Mouse (Mus musculus) mature B cell (primary cell): Measurements from ENCODE around the gene Sord.
"Not testable (repeated sequence)": the region's sequence is repeated elsewhere in the genome, so short reads cannot be mapped to it uniquely, and the experiment has no call there.

ENCODE experiments used
- in situ Hi-C: fragments of 300-500 bp; cut with MboI; formaldehyde crosslinking; loops from 2 replicates; pipeline ENCODE4 v1.14.3; 2019

The Sord gene

DNA sequence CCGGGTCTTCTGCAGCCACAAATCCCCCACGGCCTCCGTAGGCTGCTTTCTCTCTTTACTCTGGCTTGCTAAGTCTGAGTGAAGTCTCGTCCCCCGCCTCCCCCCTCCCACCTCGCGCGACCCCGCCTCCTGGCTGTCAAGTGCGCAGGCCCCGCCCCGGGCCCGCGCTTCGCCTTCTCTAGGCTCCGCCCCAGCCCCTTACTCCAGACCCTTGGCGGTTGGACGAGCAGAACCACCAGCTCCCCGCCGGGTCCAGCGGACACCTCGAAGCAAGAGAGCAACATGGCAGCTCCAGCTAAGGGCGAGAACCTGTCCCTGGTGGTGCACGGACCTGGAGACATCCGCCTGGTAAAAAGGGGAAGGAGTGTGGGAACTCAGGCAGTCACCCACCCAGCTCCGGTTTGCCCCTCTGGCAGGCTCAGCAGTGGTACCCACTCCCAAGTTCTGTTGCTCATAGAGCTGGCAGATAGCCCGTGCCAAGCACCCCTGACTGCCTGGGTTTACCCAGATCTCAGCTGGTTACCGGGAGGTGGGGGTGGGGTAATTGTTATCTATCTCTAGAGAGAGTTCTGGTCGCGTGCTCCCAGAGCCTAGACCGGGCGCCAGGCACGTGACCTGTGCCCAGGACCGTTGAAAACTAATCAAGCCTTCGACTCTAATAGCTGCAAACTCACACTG, at the start of gene Sord:
Sord (plus strand) TSS at position 139 of the 678 bp plus-strand sequence.
- in situ Hi-C loops = no loop called here

DNA sequence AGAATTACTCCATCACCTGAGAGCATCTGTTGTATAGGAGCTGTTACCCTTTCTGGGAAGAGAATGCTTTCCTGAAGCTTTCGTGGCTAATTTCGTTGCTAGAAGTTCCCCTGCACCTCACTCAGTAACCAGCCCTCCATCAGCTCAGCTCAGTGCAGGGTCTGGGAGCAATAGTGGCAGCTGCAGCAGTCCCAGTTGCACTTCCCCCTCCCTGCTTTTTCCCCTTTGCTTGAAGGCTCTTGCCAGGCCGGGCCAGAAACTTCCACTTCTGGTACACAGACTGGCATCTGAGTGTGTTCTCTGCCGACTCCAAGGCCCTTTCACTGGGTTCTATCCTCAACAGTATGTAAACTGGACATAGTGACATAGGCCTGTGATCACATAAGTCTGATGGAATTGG, 49.5 kb upstream of the Sord start:
- in situ Hi-C loops = no loop called here

DNA sequence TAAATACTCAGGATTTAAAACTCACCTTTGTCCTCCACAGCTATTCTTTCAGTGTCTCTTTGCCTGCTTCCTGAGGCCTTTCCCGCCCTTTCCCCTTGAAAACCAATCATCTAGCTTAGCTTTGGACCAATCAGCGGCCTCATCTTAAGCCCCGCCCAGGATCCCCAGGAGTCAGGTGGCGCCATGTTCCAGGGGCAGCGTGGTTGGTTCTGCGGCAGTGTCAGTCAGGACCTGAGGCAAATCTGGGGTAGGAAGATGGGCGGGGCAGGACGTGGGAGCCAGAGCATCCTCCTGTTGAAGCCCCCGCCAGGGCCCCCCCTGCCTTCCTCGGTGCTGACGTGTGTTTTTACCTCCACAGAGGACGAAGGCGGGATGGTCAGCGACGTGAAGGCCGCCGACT, 48.4 kb upstream of the Sord start, which contains the start of the genes Patl2 and Terb2:
Patl2 (minus strand) TSS at position 84 of the 400 bp plus-strand sequence.
Terb2 (plus strand) TSS at position 167 of the 400 bp plus-strand sequence.
- in situ Hi-C loops = no loop called here

DNA sequence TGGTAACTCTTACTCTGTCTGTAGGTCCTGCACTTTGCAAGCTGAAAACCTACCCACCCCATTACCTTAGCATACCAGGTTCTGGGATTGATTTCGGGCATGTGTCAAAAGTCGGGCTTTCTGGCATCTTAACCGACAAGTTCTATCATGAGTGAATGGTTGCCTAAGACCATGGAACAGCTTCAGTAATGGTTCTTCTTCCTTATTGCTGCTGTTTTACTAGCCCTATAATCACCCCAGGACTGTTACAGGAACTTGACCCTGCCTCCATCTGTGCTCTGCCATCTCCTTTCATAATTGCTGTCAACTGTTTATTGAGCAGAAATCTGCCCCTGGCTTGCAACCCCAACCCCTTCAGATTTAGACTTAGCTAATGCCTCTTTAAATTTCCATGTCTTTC, 47.8 kb upstream of the Sord start:
- in situ Hi-C loops = no loop called here

DNA sequence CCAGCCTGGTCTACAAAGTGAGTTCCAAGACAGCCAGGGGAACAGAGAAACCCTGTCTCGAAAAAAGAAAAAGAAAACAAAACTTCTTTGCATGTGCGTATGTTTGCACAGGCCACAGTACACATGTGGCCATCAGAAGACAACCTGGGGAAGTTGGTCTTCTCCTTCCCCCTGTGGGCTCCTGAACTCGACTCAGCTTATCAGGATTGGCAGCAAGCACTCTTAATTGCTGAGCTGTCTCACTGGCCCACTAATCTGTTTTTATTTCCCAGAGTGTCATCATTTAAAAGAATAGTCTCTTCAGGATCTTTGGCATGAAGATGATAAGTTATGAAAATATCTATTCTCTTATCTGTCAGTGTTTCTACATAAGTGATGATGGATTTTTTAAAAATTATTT, 42.7 kb upstream of the Sord start:
- in situ Hi-C loops = no loop called here

DNA sequence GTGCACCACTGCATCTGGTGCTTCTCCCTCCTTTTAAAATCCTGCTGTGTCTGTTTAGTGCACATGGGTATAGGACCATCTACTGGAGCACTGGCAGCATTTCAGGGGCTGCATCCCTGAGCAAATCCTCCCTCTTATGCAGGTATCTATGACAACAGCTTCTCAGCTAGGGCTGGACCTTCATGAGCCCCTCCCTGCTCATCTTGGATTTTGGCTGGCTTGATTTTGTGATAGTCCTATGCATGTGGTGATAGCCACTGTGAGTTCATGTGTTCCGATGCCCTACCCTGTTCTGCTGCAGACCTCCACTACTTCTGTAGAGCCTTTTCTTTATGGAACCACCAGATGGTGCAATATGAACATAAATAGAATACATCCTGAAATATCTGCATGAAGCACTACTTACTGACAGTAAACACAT, 40.0 kb upstream of the Sord start:
- in situ Hi-C loops = no loop called here

DNA sequence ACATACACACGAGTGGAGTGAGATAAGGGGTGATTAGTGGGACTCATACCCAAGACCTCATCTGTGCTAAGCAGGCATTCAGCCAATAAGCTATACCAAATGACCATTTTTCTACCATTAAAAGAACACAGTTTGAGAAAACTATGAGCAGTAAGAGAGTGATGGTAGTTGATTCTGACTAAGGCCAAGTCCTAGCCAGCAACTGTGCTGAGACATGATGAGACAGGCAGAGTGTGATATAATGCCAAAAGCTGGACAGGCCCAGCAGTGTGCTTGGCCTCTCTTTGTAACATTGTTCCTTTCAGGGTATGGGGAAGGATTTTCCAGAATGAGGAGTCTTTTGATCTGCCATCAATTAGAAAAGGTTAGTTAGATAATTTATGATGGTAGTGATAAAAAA, 33.0 kb upstream of the Sord start:
- in situ Hi-C loops = no loop called here

DNA sequence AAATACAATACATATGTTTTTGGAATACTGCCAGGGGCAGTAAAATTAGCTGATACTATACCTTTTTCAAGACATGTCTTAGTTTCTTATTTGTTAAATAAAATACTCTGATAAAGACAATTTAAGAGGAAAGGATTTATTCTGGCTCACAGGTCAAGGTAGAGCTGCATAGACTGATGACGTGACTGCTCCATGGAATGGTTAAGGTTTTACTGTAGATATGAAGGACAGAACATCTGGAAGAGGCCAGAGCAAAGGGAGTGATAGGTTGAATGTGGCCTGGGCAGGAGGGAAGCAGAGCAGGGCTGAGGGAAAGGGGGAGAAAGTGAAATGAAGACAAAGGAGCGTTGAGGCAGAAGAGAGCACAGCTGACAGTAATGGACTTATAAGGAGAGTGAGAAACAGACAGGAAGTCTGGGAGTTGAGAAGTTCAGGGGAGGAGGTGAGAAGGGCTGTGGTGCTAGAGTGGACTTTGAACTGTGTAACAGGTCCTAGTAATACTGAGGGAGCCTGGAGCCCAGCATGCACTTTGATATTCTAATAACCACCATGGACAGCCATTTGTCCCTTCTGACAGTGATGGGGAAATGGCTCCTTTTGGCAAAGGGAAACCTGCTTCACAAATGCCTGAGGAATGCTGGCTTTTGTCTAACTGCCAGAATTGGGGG, 28.0 kb upstream of the Sord start:
- in situ Hi-C loops = no loop called here

DNA sequence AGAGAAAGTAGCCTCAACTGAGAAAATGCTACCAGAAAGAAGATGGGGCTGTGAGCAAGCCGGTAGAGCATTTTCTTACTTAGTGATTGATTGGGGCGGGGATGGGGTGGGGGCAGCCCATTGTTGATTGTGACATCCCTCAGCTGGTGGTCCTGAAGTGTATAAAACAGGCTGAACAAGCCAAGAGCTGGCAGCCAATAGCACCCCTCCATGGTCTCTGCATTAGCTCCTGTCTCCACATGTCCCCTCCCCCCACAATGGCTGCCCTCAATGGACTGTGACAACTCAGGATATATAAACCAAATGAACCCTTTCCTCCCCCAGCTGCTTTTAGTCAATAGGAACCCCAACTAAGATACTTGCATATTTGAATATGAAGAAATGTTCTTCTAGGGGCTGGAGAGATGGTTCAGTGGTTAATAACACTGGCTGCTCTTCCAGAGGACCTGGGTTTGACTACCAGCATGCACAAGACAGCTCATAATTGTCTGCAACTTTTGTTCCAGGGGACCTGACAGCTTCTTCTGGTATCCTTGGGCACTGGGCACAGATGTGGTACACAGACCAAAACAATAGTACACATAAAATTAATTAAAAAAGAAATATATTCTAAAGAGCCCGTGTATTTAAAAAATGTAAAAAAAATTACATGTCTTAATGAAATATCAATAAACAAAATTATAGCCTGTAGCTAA, 23.9 kb upstream of the Sord start:
- in situ Hi-C loops = no loop called here

DNA sequence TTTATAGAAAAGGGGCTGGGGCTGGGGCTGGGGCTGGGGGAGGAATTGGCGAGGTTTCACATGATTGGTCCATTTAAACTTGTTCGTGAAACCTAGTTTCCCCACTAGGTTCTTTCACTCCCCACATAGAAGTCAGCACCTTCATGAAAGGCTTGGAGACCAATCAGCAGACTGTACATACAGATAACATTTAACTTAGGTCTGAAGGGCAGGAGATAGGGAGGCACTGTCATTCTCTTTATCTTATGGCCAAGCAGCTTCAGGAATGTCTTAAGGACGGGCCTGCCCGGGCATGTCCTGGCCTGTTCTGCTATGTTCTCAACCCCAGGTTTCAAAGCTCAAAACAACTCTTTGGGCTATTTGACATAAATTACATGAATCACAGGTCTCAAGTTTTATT, 17.5 kb upstream of the Sord start:
- in situ Hi-C loops = not testable (repeated sequence)

DNA sequence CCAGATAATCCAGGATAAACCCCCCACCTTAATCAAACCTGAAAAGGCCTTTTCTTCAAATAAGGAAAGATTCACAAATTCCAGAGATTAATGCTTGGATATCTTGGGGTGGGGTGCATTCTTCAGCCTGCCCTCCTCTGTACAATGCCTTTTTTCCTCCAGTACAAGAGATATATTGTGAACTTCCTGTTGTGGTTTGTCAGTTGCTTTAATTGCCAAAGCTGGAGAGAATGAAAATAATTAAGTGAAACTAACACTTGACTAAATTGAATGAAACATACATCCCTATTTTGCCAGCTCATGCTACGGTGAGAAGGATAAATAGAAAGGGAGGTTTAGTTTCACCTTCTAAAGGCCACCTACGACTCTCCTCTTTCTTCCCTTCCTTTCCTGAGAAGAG, 16.3 kb upstream of the Sord start:
- in situ Hi-C loops = no loop called here

DNA sequence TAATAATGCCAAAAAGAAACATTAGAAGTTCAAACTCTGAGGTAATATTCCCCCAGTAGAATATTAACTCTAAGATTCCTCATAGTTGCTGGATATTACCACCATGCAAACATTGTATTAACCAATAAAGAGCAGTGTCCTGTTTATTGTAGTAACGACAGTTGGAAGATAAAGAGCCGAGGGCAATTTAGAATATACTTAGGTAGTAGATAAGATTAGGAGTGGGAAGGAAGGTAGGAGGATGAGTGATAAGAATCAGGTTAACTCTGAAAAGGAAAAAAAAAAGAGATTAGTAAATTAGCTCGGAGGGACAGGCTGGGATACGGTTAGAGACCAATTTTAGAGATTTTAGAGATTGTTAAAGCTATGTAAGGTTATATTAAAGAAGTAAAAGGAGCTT, 13.2 kb upstream of the Sord start:
- in situ Hi-C loops = no loop called here

DNA sequence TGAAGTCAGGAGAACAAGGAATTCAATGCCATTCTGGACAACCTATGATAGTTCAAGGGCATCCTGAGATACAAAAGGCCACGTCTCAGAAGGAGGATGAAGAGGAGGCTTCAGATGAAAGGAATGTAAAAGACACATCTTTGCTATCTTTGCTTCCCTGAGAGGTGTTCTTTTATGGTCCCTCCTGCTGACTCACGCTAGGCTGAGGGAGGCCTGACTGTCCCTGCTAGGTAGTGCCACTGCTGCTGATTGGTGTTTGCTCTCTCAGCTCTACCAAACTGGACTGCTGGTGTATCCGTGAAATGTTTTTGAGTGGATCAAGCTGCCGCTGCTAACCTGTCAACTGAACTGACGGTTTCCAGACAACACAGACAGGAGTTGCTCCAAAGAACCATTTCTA, 12.8 kb upstream of the Sord start:
- in situ Hi-C loops = no loop called here

DNA sequence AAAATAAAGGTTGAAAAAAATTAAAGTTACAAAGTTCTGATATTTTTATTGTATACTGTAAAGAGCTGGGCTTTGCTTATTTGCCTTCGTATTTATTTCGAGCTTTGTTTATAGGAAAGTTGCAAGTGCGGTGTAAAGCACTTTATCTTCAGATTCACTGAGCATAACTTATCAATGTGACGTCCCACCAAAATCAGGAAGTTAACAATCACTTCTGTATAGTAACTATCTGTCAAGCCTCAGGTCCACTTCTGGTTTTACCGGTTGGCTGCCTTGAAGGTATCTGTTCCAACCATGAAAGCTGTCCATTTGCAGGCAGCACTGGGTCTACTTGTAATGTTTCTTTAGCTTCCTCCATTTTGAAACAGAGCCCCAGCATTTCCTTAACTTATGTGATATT, 12.3 kb upstream of the Sord start:
- in situ Hi-C loops = no loop called here

DNA sequence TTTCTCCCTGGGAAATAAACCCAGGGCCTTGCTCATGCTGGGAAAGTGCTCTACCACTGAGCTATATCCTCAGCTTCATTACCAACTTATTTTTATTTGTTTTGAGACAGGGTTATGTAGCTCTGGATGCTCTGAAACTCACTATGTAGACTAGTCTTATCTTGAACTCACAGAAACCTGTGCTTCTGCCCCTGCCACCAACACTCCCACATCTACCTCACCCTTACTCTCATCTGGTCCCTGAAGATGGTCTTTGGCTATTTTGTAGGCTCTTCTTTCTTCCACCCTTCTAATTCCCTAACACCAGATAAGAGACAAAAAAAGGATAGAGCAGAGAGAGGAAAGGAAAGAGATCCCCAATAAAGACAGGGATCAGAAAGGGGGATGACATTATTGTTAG, 10.9 kb upstream of the Sord start:
- in situ Hi-C loops = no loop called here

DNA sequence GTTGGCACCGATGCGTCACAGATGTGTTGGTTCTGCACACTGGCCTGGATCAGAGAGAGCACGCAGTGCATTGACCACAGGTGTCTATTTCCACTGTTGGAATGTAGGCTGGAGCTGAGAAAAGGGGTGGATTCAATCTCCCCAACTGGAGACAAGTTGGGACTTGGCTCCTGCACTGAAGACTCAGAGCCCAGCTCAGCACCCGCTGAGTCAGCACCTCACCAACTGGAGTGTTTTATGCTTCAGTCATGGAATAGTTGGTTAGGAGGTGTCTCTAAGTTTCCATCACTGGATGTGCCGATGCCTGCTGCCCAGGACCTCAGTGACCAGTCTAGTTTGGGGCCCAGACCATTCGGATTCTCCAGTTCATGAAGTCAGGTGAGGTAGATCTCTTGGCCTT, 4.2 kb upstream of the Sord start:
- in situ Hi-C loops = no loop called here

DNA sequence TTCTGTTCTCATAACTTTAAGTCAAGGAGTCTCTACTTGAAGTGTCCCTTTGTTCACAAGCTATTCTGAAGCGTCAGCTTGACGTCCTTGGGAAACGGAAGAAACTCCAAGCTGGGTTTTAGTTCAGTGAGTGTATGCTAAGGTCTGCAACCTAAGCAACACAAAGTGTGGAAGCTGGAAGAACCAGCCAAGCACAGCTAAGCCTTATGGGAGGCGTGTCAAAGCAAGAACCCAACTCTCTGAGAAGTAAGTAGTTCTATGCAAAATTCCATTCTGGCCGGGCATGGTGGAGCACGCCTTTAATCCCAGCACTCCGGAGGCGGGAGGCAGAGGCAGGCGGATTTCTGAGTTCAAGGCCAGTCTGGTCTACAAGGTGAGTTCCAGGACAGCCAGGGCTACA, 2.9 kb upstream of the Sord start:
- in situ Hi-C loops = no loop called here

DNA sequence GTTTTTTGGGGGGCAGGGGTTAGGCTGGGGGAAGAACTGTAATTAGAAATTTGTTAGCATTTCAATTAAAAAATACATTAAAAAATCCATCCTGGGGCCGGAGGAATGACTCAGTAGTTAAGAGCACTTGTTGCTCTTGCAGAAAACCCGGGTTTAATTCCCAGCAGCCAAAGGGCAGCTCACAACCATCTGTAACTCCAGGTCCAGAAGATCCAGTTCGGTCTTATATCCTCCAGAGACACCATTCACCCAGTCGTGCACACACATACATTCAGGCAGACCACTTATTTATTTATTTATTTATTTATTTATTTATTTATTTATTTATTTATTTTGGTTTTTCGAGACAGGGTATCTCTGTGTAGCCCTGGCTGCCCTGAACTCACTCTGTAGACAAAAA, 1.2 kb upstream of the Sord start:
- in situ Hi-C loops = no loop called here

DNA sequence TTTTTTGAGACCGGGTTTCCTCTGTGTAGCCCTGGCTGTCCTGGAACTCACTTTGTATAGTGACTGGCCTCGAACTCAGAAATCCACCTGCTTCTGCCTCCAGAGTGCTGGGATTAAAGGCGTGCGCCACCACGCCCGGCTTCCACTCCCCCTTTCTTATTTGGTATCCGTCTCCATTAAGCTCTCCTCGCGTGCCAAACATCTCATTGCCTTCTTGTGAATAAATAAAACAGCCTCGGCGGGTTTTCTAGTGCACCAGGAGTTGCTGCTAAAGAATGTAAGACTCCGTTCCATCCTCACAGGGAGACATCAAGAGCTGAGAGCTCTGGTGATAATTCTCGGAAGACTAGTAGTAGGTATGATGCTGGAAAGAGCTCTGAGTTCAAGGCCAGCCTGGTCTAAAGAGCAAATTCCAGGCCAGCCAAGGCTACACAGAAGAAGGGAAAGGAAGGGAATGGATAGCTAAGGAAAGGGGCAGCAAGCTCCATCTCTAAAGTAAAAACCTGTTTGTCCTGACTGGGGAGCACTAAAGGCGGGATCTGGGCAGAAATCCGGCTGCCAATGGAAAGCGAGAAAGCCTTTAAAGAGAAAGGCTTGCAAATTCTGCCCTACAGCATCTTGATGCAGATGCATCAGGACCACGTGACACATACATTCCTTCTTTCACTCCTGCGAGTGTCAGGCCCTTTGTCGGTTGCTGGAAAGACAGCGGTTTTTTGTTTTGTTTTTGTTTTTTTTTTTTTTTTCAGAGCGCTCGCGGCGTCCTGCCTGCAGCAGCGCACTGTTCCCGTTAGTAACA, 591 bp upstream of the Sord start:
- in situ Hi-C loops = no loop called here

DNA sequence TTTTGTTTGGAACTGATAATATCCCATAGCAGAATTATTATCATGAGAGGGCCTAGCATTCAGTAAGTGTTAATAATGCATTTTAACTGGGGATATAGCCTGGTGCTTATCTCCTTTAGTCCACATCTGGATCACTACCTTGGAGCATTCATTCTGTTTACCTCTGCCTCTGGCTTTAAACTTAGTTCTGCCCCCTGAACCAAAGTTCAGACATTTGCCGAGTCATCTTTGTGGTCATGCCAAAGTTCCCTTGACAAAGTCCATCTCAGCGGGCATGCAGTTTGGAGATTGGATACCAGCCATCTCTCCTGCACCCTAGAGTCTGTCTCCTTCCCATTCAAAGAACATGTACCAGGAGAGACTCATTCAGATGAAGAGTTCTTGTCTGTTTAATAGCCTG, 876 bp downstream of the Sord start:
- in situ Hi-C loops = no loop called here

DNA sequence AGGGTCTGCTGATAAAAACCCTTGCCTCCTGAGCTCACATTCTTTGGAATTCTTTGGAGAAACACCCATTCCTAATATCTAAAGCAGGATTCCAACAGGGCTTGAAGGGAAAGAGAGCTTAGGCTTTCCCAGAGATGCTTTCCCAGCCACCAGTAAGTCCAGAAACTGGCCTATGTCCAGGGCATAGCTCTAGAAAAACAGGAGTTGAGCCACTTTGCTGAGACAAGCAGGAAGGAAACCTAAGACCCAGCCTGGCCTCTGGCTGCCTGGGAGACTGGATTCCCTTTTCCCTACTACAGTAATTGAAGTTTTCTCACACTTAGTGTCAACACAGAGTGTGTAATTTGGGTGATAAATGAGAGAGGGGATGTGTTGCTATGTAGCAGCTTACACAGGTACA, 1.8 kb downstream of the Sord start:
- in situ Hi-C loops = no loop called here

DNA sequence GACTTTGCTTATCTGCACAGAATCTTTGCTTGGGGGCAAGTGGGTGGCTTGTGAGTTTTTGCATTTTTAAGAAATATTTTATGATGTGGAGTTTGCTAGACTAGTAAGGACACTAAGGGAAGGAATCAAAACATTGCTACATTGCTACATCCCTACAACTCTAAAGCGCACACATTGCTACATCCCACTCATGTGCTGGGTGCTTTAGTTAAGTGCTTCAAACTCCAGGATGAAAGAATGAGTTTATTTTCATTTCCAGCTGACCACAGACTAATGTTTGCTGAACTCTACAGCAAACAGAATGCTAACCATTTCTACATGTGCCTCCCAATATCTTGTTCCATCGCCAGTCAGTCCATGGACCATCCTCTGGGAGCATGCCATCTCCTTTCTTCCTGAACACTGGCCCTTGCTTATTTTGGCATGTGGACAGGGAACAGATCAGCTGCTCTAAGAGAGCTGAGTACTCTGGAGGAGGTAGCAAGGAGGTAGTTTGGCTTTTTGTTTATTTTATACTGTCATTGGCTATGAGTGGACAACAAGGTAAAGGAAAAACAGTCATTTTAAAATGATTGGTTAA, 3.4 kb downstream of the Sord start:
- in situ Hi-C loops = no loop called here
